Mouse (Mus musculus) stomach, postnatal 0 days (tissue): ENCODE results near the gene Lama5.

Experiments used
- CTCF ChIP-seq: IDR thresholded peaks from 2 replicates; pipeline ENCODE4 v1.5.1; 2016; ENCODE audit warnings: antibody characterized with exemption, low read depth, mild to moderate bottlenecking, moderate library complexity
- EP300 ChIP-seq: optimal IDR thresholded peaks from 2 replicates; pipeline ENCODE3; 2016; ENCODE audit warnings: antibody characterized with exemption

DNA sequence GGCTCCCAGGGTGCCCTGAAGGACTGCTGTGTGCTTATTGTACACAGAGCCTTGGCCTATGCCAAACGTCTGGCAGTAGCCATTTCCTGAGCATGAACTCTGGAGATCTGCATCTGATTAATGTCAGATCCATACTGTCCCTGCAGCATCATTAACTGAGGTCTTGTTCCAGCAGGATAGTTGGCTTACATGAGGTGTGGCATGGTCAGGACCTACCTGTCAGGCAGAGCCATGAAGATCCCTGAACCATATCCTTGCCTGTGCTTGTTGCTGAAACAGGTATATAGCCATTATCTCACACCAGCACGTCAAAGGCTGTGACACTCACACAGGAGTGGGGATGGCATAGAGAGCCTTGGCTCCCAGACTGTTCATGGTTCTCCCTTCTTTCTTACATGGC lies 42.3 kb upstream of the Lama5 start:
- TF ChIP-seq EP300: no peak
- TF ChIP-seq CTCF: no peak
